Comparison of ENCODE assay signal across 8 mouse cellular contexts in the genomic region with DNA sequence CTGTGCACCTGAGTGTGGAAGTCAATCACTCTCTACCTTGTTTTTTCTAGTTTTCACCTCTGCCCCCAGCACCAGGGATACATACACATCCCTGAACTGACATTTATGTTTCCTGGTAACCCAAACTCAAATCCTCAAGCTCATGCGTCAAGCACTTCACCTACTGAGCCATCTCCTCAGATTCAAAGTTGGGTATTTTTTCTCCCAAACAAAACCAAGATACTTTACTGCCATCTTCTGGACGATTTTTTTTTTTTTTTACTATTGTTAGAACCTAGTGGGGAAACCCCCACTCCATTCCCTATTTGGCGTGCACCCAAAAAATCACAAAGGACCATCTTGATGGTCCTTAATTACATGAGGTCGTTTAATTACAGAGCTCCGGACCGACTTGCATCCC. TPM values are rescaled to one million over a fixed set of nuclear protein-coding genes. Genes with fewer than 3 reads are reported as not detected.
DNase-seq lines count a peak whose midpoint lies in the region; ATAC-seq lines count a peak whose summit lies in the region.

No protein-coding gene starts in this region.

- H3K9ac ChIP-seq in hindbrain, embryonic 15.5 days = no peak overlapping the region
- no peak overlapping the region for H3K9ac ChIP-seq in hindbrain, embryonic 11.5 days (ENCODE audit: low read depth, low read length)
- no peak overlapping the region; the same call in 1 of the 2 replicates for H3K9ac ChIP-seq in forebrain, embryonic 15.5 days (replicated peaks)

- H3K4me2 ChIP-seq in hindbrain, embryonic 15.5 days = peak overlapping the region; percentile 38
- H3K4me2 ChIP-seq in hindbrain, embryonic 11.5 days (replicated peaks; ENCODE audit: low read depth, low read length) = no peak overlapping the region
- peak overlapping the region; percentile 29; the same call in 1 of the 2 replicates for H3K4me2 ChIP-seq in forebrain, embryonic 15.5 days (replicated peaks)

- H3K27ac ChIP-seq in hindbrain, embryonic 15.5 days (replicated peaks) = no peak overlapping the region
- H3K27ac ChIP-seq in hindbrain, embryonic 11.5 days (ENCODE audit: low read depth, low read length) = no peak overlapping the region
- no peak overlapping the region for H3K27ac ChIP-seq in forebrain, embryonic 15.5 days (replicated peaks)

- no peaks in the 10 kb centered on the region for H3K9me3 ChIP-seq in hindbrain, embryonic 15.5 days
- no peaks in the 10 kb centered on the region for H3K9me3 ChIP-seq in hindbrain, embryonic 11.5 days (ENCODE audit: control insufficient read depth, low read length)
- no peaks in the 10 kb centered on the region for H3K9me3 ChIP-seq in forebrain, embryonic 15.5 days

- no peaks in the 10 kb centered on the region for H3K27me3 ChIP-seq in hindbrain, embryonic 15.5 days
- H3K27me3 ChIP-seq in hindbrain, embryonic 11.5 days (ENCODE audit: control insufficient read depth, insufficient read depth, low read length) = no peaks in the 10 kb centered on the region
- no peaks in the 10 kb centered on the region for H3K27me3 ChIP-seq in forebrain, embryonic 15.5 days
- no peaks in the 10 kb centered on the region for H3K27me3 ChIP-seq in splenic B cell, adult 2 months (ENCODE audit: control insufficient read depth, insufficient read depth, low read length, poor library complexity, severe bottlenecking)

- peak overlapping the region; percentile 20 for H3K4me3 ChIP-seq in hindbrain, embryonic 15.5 days
- no peak overlapping the region for H3K4me3 ChIP-seq in hindbrain, embryonic 11.5 days (ENCODE audit: low read depth, low read length)
- peak overlapping the region; percentile 32 for H3K4me3 ChIP-seq in forebrain, embryonic 15.5 days

- no peak for DNase-seq in hindbrain, embryonic 11.5 days (ENCODE audit: low spot score)
- peak; percentile 12 for DNase-seq in right cerebral cortex, postnatal 4 days
- DNase-seq in right cerebral cortex, postnatal 14 days = no peak
- DNase-seq in splenic B cell, adult 2 months (ENCODE audit: low read depth, low spot score) = peak; percentile 44
- no peak for DNase-seq in testis, postnatal 14 days (ENCODE audit: low spot score)
- no peak for DNase-seq in urinary bladder, postnatal 14 days (ENCODE audit: low spot score)

- 15% methylated on average over 6 of the region's 6 CpGs for WGBS in hindbrain, embryonic 15.5 days
- 40% methylated on average over 6 of the region's 6 CpGs for WGBS in hindbrain, embryonic 11.5 days
- WGBS in forebrain, embryonic 15.5 days = 4% methylated on average over 6 of the region's 6 CpGs

- H3K4me1 ChIP-seq in hindbrain, embryonic 15.5 days (replicated peaks) = peaks cover 6% of the 10 kb centered on the region; the same call in 1 of the 2 replicates
- no peaks in the 10 kb centered on the region for H3K4me1 ChIP-seq in hindbrain, embryonic 11.5 days (replicated peaks; ENCODE audit: control insufficient read depth, insufficient read depth, low read length)
- peaks cover 11% of the 10 kb centered on the region; the same call in 1 of the 2 replicates for H3K4me1 ChIP-seq in forebrain, embryonic 15.5 days

- no peaks in the 10 kb centered on the region for H3K36me3 ChIP-seq in hindbrain, embryonic 15.5 days
- no peaks in the 10 kb centered on the region for H3K36me3 ChIP-seq in hindbrain, embryonic 11.5 days (ENCODE audit: control insufficient read depth, insufficient read depth, low read length)
- H3K36me3 ChIP-seq in forebrain, embryonic 15.5 days = no peaks in the 10 kb centered on the region
- H3K36me3 ChIP-seq in splenic B cell, adult 2 months (ENCODE audit: control insufficient read depth, insufficient read depth, low read length, poor library complexity, severe bottlenecking) = no peaks in the 10 kb centered on the region

- no peak for ATAC-seq in hindbrain, embryonic 15.5 days (ENCODE audit: low FRiP score, low read depth)
- no peak for ATAC-seq in hindbrain, embryonic 11.5 days (ENCODE audit: low FRiP score)
- peak; percentile 44; the same call in 1 of the 2 replicates for ATAC-seq in forebrain, embryonic 15.5 days (replicated peaks)

RNA-seq across cellular contexts. Expression of a gene that starts 10.8 kb away (rescaled TPM):
- polyA plus RNA-seq in hindbrain, embryonic 15.5 days (2015; fragmentation: Nextera tagmentation; extraction: Ambion mirVana) = 11.8 and 12.8 TPM in 2 replicates
- 8.8 and 9.9 TPM in 2 replicates for polyA plus RNA-seq in hindbrain, embryonic 11.5 days (2014; fragmentation: Nextera tagmentation; extraction: Ambion mirVana)
- 6.4 and 7.3 TPM in 2 replicates for polyA plus RNA-seq in forebrain, embryonic 15.5 days (2015; fragmentation: Nextera tagmentation; extraction: Ambion mirVana)

RNA-seq across cellular contexts. Expression of a gene that starts 14.8 kb away (rescaled TPM):
- 17.0 and 18.8 TPM in 2 replicates for polyA plus RNA-seq in hindbrain, embryonic 15.5 days (2015; fragmentation: Nextera tagmentation; extraction: Ambion mirVana)
- polyA plus RNA-seq in hindbrain, embryonic 11.5 days (2014; fragmentation: Nextera tagmentation; extraction: Ambion mirVana) = 20.7 and 21.4 TPM in 2 replicates
- polyA plus RNA-seq in forebrain, embryonic 15.5 days (2015; fragmentation: Nextera tagmentation; extraction: Ambion mirVana) = 15.9 TPM in 2 replicates

Comparison
In these comparisons a context has a peak if more than half of its experiments do, and no peak if none do; other contexts are left out.
1. DNase-seq: peak in right cerebral cortex, postnatal 4 days (single experiment) and splenic B cell, adult 2 months (single experiment); none in hindbrain, embryonic 11.5 days (single experiment), right cerebral cortex, postnatal 14 days (single experiment), testis, postnatal 14 days (single experiment) and urinary bladder, postnatal 14 days (single experiment).